Mouse (Mus musculus): ENCODE measurements around the gene Lekr1.

DNA sequence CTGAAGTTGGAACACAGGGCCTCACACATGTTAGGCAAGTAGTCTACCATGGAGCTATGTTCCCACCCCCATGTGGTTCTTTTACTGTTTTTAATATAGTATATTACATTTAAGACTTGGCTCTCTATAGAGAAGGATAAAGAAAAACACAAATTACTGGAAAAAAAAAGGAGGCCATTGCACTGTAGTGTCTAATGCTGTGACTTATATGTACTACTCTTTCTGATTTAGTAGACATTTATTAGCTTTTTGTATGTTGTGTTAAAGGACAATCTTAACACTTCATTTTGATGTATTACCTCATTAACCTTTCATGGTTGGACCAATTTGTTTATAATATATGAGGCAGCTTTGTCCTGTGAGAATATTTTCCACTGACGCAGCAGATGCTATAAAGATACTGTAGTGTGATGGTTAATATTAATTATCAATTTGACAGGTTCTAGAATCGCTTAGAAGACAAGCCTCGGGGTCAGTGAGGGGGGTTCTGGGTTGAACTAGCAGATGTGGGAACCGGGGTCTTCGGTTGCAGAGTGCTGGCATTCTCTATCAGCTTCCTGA lies 26.5 kb upstream of the Lekr1 start:
- TF ChIP-seq ZNF384 (IDR thresholded peaks at IDR 0.05; ENCODE audit: low read depth, low read length) (no peak), ZC3H11A (IDR thresholded peaks at IDR 0.05; ENCODE audit: borderline replicate concordance, low read depth, low read length) (no peak), CHD2 (IDR thresholded peaks at IDR 0.05; ENCODE audit: low read depth, low read length) (no peak), MAFK (IDR thresholded peaks at IDR 0.05; ENCODE audit: insufficient read depth, low read depth, low read length) (no peak), HCFC1 (IDR thresholded peaks at IDR 0.05; ENCODE audit: borderline replicate concordance, insufficient read depth, low read length) (no peak)
